Mouse (Mus musculus) lung, postnatal 36 days (tissue): ENCODE measurements at regions not wholly inside any gene's neighbourhood (a gene's known extent, or its start where the extent isn't known, plus 50 kb on each side); places are given as distances from the start of the nearest gene placed in this dataset.

Experiments used
- DNase-seq: peaks from one replicate; pipeline ENCODE4 v3.0.0; 2022; ENCODE audit warnings: mixed read lengths

DNA sequence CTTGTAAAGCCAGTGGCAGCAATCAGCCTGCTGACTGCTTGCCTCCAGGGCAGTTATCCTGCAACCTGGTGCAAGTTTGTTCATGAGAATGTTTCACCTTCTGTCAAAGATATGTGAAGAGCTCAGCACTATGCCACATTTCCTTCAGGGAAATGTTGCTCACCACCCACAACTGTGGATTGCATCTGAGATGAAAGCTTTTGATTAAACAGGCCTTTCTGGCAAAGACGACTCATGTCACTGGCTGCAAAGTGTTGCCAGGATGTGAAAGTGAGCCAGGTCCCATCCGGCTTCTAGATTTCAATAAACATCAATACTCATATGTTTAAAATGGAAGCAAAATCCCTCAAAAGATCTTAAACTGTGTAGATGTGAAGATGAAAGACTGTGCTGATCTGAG lies 2121.0 kb downstream of the Gm37988 start:
- DNase-seq: no peak

DNA sequence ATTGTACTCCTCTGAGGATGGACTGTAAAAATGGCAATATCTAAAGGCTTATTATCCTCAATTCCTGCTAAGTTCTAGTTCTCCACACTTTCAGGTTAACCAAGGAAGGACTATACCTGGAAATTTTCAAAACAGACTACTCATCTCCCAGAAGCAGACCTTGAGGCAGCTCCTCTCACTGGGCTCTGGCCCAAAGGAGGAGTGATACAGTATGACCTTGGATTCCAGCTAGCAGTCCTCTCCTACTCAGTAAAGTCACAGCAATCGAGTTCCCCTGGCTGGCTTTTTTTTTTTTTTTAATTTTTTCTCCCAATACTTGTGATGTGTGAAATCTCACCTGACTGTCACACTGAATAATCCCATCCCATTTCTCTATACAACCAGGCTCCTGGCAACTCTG lies 2124.2 kb downstream of the Gm37988 start:
- DNase-seq: no peak

DNA sequence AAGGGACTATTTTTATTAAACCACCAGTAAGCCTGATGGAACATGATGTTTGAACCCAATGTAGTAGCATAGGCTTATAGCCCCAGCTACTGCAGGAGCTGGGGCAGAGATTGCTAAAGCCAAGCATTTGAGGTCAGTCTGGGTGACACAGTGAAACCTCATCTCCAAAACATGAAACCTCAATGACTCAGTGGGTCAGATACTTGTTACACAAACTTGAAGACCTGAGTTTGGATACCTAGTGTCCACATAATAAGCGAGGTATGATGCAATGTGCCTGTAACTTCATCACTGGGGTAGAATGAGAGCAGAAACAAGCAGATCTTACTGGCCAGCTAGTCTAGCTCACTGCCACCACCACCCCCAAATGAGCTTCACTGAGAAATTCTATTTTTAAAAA lies 2162.1 kb downstream of the Gm37988 start:
- DNase-seq: no peak

DNA sequence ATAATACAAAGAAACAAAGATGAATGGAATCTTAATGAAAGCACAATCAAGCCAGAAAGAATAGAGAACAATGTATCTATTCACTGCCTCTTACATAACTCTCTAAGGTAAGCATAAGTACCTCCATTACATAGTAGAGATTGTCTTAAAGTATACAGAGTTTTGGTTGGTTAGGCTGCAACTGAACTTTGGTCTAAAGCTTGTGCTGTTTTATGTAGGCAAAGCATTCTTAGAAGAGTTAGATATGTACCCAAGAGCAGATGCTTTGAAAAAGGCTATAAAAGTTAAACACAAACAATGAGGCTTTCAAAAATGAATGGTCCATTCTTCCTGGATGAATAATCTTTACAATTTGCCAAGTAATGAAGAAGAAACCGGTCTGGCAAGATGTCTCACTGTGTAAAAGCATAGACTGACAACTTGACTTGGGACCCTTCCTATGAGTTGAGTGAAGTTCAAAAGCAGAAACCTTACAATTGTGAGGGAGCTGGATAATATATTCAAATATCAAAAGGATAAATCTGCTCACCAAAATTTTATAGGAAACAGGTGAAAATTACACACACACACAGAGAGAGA lies 2166.1 kb downstream of the Gm37988 start:
- no peak for DNase-seq

GRCm38 (mm10) chr1:6979626-6980025 lies 2171.9 kb downstream of the Gm37988 start:
- DNase-seq: no peak

DNA sequence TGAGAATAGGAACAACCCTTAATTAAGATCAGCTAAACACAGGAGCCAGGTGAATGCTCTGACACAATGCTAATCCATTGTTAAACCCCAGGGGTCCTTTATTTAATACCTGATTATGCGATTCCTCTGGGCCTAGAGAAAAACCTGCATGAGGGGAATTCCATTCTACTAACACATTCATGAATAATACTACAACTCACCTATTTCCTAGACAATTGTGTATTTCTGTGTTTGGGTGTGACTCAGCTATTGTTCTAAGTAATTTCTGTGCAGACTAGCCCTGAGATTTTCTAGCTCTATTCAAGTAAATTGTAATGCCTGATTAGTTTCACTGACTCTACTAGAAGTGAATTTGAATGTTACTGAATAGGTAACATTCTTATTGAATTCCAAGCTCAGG lies 2176.5 kb downstream of the Gm37988 start:
- no peak for DNase-seq

DNA sequence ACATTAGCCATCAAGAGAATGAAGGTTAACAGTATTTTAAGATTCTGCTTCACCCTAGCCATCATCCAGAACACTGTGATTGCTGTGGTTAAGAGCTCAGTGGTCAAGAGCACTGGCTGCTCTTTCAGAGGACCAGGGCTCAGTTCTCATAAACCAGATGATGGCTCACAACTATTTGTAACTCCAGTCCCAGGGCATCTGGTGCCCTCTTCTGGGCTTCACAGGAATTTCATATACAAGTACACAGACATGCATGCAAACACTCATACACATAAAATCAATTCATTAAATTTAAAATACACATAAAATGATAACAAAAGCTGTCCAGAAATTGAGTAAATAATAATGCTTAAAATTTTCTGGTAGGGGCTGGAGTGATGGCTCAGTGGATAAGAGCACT lies 2189.9 kb downstream of the Gm37988 start:
- peak; percentile 1 for DNase-seq

- peak; percentile 55 for DNase-seq
Measured at GRCm38 (mm10) chr1:7010184-7010583, 2202.5 kb downstream of the Gm37988 start.
